Mouse (Mus musculus): ENCODE measurements around the gene Akap13.

The Akap13 gene

DNA sequence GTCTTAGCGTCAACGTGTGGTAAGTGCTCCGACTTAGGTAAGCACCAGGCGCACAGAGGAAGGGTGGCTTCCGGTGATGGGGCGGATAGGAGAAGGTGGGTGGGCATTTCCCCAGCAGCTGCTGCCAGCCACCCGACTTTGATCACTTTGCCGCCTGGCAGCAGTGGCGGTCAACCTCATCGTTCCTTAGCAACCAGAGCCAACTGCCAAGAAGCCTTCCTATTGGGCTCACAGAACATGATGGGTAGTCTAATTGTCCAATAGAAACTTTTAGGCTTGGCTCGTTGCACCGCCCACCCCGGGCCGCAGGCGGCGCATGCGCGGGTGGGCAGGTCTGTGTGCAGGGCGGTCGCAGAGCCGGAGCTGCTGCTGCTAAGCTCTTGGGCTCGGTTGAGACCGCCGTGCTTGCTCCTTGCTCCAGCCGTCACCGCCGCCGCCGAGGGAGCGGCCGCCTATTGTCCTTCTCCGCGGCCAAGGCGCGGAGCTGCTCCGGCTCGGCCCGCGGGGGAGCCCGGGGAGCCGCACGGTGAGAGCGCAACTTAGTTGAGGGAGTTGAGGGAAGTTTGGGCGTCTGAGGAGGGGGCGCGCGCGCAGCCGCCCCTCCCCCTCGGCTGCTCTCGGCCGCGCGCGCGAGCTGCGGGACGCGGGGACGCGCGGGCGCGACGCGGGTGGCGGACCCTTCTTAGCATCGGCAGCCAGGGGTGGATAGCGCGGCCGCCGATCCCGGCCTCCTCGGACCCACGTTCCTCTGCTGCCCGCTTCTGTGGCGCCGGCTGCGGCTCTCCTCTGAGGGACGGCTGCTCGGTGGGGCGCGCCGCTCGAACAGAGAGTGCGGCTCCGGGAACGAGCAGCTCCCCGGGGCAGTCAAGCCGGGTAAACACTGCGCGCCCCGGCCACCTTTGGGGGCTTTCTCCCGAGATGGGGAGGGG is at the start of gene Akap13:
Gene Akap13, plus strand, starts transcription at position 312 of the 929 bp plus-strand sequence.
- in situ Hi-C loops (cut with MseI, MboI) = no loop called here

- in situ Hi-C loops (cut with MseI, MboI) = no loop called here
Measured at GRCm38 (mm10) chr7:75410641-75411040, 44.7 kb upstream of the Akap13 start.

GRCm38 (mm10) chr7:75411226-75411625 is 44.1 kb upstream of the Akap13 start:
- in situ Hi-C loops (cut with MseI, MboI) = no loop called here

- in situ Hi-C loops (cut with MseI, MboI) = no loop called here
Measured at GRCm38 (mm10) chr7:75412011-75412510, 43.3 kb upstream of the Akap13 start.

GRCm38 (mm10) chr7:75412568-75412967 is 42.8 kb upstream of the Akap13 start:
- in situ Hi-C loops (cut with MseI, MboI) = no loop called here

- in situ Hi-C loops (cut with MseI, MboI) = no loop called here
Measured at GRCm38 (mm10) chr7:75413903-75414302, 41.4 kb upstream of the Akap13 start.

GRCm38 (mm10) chr7:75414316-75414715 is 41.0 kb upstream of the Akap13 start:
- in situ Hi-C loops (cut with MseI, MboI) = no loop called here

DNA sequence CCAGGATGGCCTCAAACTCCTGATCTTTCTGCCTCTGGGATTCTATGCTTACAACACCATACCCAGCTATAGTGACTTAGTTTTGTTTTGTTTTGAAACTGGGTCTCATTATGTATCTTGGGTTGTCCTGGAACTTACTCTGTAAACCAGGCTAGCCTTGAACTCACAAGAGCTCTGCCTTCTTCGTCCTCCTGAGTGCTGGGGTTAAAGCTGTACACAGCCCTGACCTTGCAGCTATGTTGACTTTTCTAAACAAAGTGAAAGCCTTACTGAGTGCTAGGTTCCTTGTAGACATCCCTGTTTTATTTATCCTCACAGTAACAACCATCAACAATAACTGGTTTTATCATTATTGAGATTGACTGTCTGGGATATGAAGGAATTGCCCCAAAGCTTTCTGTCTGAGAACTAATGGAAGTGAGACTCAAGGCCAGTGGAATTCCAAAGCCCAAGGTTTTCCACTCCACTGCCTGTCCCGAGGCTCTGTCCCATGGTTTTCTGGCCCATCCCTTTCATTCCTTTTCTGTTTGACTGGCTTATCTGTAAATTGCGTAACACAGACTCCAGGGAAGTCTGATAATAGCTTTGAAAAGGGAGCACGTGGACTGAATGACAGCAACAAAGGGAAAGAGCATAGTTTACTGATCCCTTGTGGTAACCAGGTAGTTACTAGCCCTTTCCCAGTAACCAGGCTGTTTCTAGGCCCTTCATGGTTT is 40.0 kb upstream of the Akap13 start:
- in situ Hi-C loops (cut with MseI, MboI) = no loop called here

GRCm38 (mm10) chr7:75415882-75416585 is 39.3 kb upstream of the Akap13 start:
- in situ Hi-C loops (cut with MseI, MboI) = no loop called here

DNA sequence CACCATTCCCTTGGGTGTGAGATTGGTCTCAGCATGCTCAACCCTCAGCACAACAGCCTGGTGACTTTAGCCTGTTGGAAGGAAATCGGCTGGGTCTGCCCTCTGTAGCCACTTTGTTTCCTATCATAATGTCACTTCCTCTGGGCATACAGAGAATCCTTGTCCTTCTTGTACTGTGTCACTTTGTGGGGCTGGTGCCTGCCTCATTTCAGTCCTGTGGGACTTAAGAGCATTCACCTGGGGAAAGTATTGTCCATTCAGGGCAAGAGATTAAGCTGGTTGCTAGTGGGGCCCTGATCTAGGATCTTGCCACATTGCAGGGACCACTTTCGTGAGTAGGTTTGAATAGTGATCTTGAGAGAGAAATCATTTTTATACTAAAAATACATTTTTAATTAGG is 34.4 kb upstream of the Akap13 start:
- in situ Hi-C loops (cut with MseI, MboI) = no loop called here

DNA sequence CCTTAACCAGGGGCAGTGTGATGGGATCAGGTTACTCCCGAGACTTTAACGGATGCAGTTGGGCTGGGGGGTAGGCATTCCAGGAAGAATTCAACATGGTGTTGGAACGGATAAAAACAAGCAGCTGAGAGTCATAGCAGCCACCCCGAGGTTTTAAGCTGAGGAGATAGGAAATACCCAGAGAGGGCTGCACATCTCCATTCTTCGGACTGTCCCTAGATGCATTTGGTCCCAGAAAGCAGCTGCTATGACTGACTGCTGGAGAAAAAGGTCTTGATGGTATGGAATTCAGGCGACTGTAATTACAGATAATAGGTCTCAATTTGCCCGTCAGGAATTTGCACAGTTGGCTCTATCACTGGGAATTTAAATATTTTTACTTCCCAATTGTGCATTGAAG is 31.2 kb upstream of the Akap13 start:
- in situ Hi-C loops (cut with MseI, MboI) = no loop called here

GRCm38 (mm10) chr7:75427322-75427721 is 28.0 kb upstream of the Akap13 start:
- in situ Hi-C loops (cut with MseI, MboI) = no loop called here

DNA sequence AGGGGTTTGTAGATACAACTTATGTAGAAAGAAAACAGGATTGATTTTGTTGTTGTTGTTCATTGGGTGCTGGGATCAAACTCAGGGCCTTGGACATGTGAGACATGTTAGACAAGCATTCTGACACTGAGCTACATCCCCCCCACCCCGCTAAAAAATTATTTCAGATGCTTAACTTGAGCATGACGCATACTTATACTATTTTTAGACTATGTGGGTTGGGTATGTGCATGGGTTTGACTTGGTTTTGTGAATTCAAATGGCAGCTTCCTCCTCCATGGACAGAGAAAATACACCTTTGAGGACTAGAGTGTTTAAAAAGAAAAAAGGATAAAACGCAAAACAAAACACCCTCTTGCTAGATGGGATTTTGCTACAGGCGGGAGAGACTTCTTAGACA is 26.4 kb upstream of the Akap13 start:
- in situ Hi-C loops (cut with MseI, MboI) = no loop called here

GRCm38 (mm10) chr7:75430550-75430949 is 24.8 kb upstream of the Akap13 start:
- in situ Hi-C loops (cut with MseI, MboI) = no loop called here

DNA sequence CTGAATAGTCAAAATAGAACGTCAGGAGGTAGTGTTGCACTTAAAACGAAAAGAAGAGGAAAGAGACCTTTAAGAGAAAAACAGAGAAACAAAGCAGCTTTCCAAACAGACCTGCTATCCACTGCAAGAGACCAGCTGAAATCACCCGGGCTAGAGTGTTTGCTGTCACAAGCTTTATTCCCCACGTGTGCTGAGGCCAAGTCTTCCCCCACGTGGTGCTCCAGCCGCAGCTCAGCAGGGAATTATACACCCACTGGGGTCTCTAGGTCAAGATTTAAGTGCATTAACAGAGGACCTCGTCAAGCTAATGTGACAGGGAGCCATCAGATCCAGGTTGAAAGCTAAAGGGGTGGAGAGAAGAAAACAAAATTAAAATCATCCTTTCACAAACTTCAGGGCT is 24.3 kb upstream of the Akap13 start:
- in situ Hi-C loops (cut with MseI, MboI) = no loop called here

- in situ Hi-C loops (cut with MseI, MboI) = no loop called here
Measured at GRCm38 (mm10) chr7:75432046-75432445, 23.3 kb upstream of the Akap13 start.

GRCm38 (mm10) chr7:75436413-75437174 is 18.7 kb upstream of the Akap13 start:
- in situ Hi-C loops (cut with MseI, MboI) = no loop called here

DNA sequence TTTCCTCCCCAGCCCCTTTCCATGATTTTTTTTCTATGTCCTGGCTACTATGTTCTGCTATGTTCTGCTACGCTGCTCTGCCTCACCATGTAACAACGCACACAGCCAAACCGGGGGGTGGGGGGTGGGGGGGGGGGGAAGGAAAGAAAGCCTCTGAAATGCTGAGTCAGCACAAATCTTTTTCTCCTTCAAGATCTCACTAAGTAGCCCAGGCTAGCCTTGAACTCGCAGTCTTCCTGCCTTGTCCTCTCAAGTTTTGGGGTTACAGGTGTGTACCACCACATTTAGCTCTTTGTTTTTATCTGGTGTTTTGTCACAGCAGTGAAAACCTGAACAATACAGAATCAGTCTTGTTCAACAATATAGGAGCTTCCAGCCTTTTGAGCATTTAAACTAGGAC is 15.8 kb upstream of the Akap13 start:
- in situ Hi-C loops (cut with MseI, MboI) = no loop called here

DNA sequence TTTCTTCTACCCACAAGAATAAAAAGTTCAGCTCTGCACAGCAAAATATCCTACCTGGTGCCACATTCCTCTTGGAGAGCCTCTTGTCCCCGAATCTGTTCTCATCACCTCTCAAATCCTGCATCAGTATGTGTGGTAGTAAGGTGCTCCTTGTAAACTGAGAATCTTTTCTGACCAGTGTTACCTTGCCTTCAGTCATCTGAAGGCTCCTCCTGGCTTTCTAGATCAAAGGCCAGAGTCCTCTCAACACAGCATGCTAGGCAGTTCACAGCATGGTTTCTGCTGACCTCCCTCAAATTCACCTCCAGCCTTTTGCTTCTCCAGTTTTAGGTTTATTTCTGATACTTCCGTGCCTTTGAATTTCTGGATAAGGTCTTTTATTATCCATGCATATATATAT is 15.1 kb upstream of the Akap13 start:
- in situ Hi-C loops (cut with MseI, MboI) = no loop called here

DNA sequence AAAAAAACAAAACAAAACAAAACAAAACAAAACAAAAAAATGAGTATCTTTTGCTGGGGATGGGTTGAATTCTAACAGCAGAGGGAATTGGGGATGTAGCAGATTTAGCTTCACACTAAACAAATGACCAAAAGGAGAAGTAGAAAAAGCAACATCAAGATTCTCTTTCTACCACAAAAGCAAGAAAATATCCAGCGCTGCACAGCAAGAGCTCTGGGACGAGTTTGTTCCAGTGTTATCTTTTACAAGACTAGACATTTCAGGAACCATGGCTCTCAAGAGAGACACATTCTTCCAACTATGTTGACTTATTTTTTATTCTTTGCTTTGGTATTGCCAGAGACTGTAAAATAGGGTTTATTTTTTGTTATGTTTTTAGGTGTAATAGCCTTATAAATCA is 13.4 kb upstream of the Akap13 start:
- in situ Hi-C loops (cut with MseI, MboI) = no loop called here

DNA sequence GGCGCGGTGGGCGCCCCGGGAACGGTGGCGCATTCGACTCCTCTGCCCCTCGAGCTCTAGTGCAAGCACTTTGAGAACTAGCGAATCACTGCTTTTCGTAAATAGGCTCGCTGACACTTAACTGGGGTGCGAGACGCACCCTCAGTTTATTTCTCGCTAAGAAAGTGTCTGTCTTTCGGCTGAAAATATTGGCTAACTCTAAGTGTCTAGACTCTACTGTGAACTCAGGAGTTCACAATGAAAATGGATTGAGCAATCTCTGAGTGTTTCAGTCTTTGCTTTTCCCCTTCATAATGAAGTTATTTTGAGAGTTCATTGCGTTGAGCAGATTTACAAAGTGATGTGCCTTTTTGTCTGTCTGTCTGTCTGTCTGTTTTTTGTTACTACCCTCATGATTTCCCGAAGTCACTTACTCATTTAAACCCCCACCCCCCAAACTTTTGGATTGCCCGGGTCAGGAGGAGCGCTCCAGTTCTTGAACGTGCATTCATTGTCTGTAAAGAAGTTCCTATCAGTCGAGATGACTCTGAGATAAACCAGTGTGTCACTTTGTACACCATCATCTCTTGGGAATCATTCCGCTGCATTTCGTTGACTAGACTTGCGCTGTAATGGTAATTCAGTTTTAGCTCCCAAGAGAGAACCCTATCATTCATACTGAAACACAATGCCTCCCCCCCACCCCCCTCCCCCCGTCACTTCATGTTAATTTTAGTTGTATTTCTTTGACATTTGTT is 986 bp downstream of the Akap13 start:
- in situ Hi-C loops (cut with MseI, MboI) = no loop called here

Data from mouse trophoblast stem cell (cell line).